Mouse (Mus musculus) lung, postnatal 0 days (tissue): Measurements from ENCODE around the gene Psenen. TPM values are rescaled to one million over a fixed set of nuclear protein-coding genes. Genes with fewer than 3 reads are reported as not detected.

Source experiments
- ATAC-seq: fragments of 200-750 bp; cut with Nextera tagmentation; 2 replicates; pipeline ENCODE4 v1.8.0; 2017; ENCODE audit warnings: moderate library complexity
- DNase-seq: peaks from one replicate; pipeline ENCODE4 v3.0.0-alpha.2; 2016; ENCODE audit warnings: low spot score
- H3K27ac ChIP-seq: fragments of 300-500 bp; sonication (generic); 2 replicates; pipeline ENCODE4 v1.5.1; 2014; ENCODE audit warnings: antibody characterized with exemption, mild to moderate bottlenecking, low read length, mixed read lengths
- H3K27me3 ChIP-seq: fragments of 300-500 bp; sonication (generic); replicated peaks from 2 replicates; pipeline ENCODE4 v1.6.1; 2014; ENCODE audit warnings: low read length, mixed read lengths; ENCODE audit not compliant: insufficient read depth
- H3K36me3 ChIP-seq: fragments of 300-500 bp; sonication (generic); 2 replicates; pipeline ENCODE4 v1.6.1; 2014; ENCODE audit warnings: low read length, mixed read lengths; ENCODE audit not compliant: insufficient read depth
- H3K4me1 ChIP-seq: fragments of 300-500 bp; sonication (generic); 2 replicates; pipeline ENCODE4 v1.6.1; 2014; ENCODE audit warnings: antibody characterized with exemption, low read depth, low read length, mixed read lengths; ENCODE audit not compliant: insufficient read depth
- H3K4me2 ChIP-seq: fragments of 300-500 bp; sonication (generic); replicated peaks from 2 replicates; pipeline ENCODE4 v1.6.1; 2014; ENCODE audit warnings: low read depth, mild to moderate bottlenecking, low read length, moderate library complexity, mixed read lengths
- H3K4me3 ChIP-seq: fragments of 300-500 bp; sonication (generic); 2 replicates; pipeline ENCODE4 v1.5.1; 2014; ENCODE audit warnings: low read depth, low read length
- H3K9ac ChIP-seq: fragments of 300-500 bp; sonication (generic); replicated peaks from 2 replicates; pipeline ENCODE4 v1.6.1; 2014; ENCODE audit warnings: low read depth, mild to moderate bottlenecking
- H3K9me3 ChIP-seq: fragments of 300-500 bp; sonication (generic); 2 replicates; pipeline ENCODE4 v1.6.1; 2016; ENCODE audit warnings: low read length, mixed read lengths
- CTCF ChIP-seq: IDR thresholded peaks from 2 replicates; pipeline ENCODE4 v1.5.1; 2016; ENCODE audit warnings: antibody characterized with exemption, mild to moderate bottlenecking
- EP300 ChIP-seq: IDR thresholded peaks from 2 replicates; pipeline ENCODE4 v1.6.1; 2016; ENCODE audit warnings: antibody characterized with exemption, mild to moderate bottlenecking, control low read depth
- WGBS: fragments of 180-500 bp; shearing (Covaris S2); extraction: QIAGEN DNeasy Blood & Tissue Kit; methylation state at CpG from one replicate; pipeline ENCODE4 v1.1.7; 2014; 5-methylcytosine and 5-hydroxymethylcytosine counted together
- polyA plus RNA-seq: library from polyadenylated mRNA; unstranded; fragments of >200 nt; fragmentation: Nextera tagmentation; extraction: Ambion mirVana; gene quantifications from 2 replicates; pipeline ENCODE4 v1.2.1, GENCODE M21; 2015

The Psenen gene
- polyA plus RNA-seq, 1 experiment from 2014 or later = 184 TPM

DNA sequence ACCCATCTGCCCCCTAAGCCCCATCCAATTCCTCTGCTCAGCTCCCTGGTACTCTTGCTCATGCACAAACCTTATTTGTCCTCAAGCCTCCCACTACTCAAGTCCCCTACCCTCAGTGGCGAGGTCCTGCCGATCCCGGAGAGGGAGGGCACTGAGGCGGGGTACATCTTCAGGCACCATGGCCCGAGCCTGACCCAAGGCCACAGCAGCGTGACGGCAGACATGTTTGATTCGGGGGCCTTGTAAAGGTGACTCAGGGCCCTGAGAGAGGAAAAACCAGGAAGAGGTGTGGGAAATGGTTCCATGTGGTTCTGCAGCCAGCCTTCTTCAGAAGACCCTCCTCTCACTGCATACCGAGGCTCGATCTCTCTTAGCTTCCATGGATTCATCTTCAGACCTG, 20.9 kb upstream of the Psenen start:
- Histone ChIP-seq H3K4me3 (no peak overlapping the region), H3K36me3 (peaks cover 33% of the 10 kb centered on the region), H3K4me1 (peaks cover 4% of the 10 kb centered on the region), H3K27ac (no peak overlapping the region), H3K9ac (no peak overlapping the region), H3K27me3 (no peaks in the 10 kb centered on the region), H3K9me3 (no peaks in the 10 kb centered on the region), H3K4me2 (no peak overlapping the region)
- no peak for TF ChIP-seq CTCF
- TF ChIP-seq EP300 = no peak
- ATAC-seq (no peak), DNase-seq (no peak)
- 88% methylated on average over 10 of the region's 10 CpGs for WGBS

DNA sequence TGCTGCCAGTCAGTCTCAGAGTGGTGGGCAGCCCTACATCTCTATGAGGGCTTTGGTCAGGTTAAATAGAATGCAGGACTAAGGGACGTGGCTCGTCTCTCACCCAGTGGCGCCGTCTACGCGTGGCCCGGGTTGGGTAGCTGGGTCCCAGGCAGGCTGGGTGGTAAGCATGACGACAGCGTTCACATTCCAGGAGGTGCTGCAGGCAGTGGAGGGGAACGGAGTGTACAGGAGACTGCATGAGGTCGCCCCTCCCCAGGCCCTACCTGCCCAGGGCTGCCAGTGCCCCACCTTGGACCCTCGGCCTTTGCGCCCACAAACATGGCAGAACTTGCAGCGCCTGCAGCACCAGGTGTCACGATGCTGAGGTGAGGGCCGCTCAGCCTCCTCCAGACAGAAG, 18.1 kb upstream of the Psenen start:
- Histone ChIP-seq H3K9ac (no peak overlapping the region), H3K36me3 (peaks cover 59% of the 10 kb centered on the region), H3K27ac (no peak overlapping the region), H3K9me3 (no peaks in the 10 kb centered on the region), H3K27me3 (no peaks in the 10 kb centered on the region), H3K4me1 (no peaks in the 10 kb centered on the region), H3K4me3 (no peak overlapping the region), H3K4me2 (no peak overlapping the region)
- TF ChIP-seq EP300 = no peak
- TF ChIP-seq CTCF = no peak
- WGBS = 90% methylated on average over 16 of the region's 16 CpGs
- DNase-seq (no peak), ATAC-seq (no peak)

DNA sequence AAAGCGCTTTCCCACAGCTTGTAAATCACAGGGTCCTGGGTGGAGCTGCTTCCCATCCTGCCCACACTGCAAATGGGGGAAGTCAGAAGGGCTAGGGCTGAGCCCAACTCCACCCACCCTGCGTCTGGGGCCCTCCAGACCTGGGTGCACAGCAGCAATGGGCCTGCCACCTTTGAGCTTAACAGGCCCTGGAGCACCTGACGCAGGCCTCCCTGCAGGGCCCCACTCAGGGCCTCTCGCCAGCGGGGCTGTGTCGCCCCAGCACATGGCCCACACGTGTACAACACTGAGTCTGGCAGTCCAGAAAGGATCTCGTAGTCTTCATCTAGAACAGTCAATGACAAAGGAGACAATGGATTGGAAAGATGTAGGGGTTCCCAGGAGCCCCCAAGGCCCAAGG, 16.5 kb upstream of the Psenen start:
- 90% methylated on average over 8 of the region's 8 CpGs for WGBS
- peaks cover 75% of the 10 kb centered on the region for H3K36me3 ChIP-seq
- H3K27ac ChIP-seq = no peak overlapping the region
- ATAC-seq = no peak
- no peaks in the 10 kb centered on the region for H3K4me1 ChIP-seq
- H3K27me3 ChIP-seq = no peaks in the 10 kb centered on the region
- TF ChIP-seq CTCF = no peak
- no peak for TF ChIP-seq EP300
- no peak overlapping the region for H3K4me3 ChIP-seq
- H3K9ac ChIP-seq = no peak overlapping the region
- DNase-seq = no peak
- no peak overlapping the region for H3K4me2 ChIP-seq
- H3K9me3 ChIP-seq = no peaks in the 10 kb centered on the region

DNA sequence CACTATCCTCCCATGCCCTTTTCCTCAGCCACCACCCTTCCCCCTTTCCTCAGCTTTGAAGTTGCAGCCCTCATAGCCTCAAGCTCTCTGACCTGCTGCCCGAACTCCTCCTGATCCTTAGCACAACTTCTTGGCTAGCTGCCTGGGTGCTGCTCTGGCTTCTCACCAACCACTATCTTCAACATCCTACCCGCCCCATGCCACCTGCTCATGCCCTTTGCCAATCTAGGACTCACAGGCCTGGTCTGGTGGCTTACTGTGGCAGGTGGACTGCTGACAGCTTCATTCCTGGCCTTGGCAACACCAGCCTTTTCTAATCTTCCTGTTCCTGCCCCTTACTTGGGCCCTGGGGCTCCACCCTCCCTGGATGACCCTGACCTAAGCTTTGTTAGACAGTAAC, 9.5 kb upstream of the Psenen start:
- H3K27me3 ChIP-seq = no peaks in the 10 kb centered on the region
- H3K27ac ChIP-seq = no peak overlapping the region
- 43% methylated on average over 2 of the region's 2 CpGs for WGBS
- no peak overlapping the region for H3K4me2 ChIP-seq
- no peaks in the 10 kb centered on the region for H3K4me1 ChIP-seq
- H3K9ac ChIP-seq = no peak overlapping the region
- DNase-seq = no peak
- ATAC-seq = no peak
- no peak overlapping the region for H3K4me3 ChIP-seq
- H3K36me3 ChIP-seq = peaks cover 71% of the 10 kb centered on the region
- TF ChIP-seq EP300 (no peak), CTCF (no peak)
- no peaks in the 10 kb centered on the region for H3K9me3 ChIP-seq

DNA sequence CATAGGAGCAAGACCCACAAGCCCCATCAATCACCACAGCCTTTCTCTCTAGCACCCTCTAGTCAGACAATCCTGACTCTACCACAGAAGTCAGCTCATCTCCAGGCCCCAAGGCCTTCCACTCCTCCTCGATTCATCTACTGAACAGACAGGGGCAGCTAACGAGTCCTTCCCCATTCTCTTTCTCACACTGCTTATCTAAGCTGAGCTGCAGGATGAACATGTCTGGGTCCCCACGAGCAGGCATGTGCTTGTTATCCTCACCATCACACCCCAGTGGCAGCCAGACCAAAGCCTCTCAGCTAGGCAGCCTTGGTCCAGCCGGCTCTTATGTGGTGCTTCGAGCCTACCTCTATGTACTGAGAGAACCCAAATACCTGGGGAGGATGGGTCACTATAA, 9.0 kb upstream of the Psenen start:
- no peaks in the 10 kb centered on the region for H3K9me3 ChIP-seq
- H3K4me2 ChIP-seq = no peak overlapping the region
- DNase-seq (no peak), ATAC-seq (no peak)
- H3K27ac ChIP-seq = no peak overlapping the region
- H3K27me3 ChIP-seq = no peaks in the 10 kb centered on the region
- no peak for TF ChIP-seq CTCF
- WGBS = 86% methylated on average over 5 of the region's 5 CpGs
- no peaks in the 10 kb centered on the region for H3K4me1 ChIP-seq
- H3K9ac ChIP-seq = no peak overlapping the region
- H3K4me3 ChIP-seq = no peak overlapping the region
- peaks cover 66% of the 10 kb centered on the region for H3K36me3 ChIP-seq

DNA sequence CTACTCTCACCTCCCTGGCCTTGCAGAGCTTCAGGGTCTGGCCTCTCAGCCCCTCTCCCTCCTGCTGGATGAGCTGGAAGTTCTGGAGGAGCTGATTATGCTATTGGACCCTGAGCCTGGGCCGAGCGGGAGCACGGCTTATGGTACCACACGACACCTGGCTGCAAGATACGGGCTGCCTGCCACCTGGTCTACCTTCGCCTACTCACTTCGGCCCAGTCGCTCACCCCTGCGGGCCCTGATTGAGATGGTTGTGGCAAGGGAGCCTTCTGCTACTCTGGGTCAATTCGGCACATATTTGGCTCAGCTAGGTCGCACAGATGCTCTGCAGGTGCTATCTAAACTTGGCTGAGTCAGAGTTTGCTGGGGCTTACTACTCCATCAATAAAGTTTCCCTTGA, 4.1 kb upstream of the Psenen start:
- Histone ChIP-seq H3K4me1 (peaks cover 3% of the 10 kb centered on the region; the same call in 1 of the 2 replicates), H3K36me3 (peaks cover 36% of the 10 kb centered on the region), H3K4me2 (no peak overlapping the region), H3K9me3 (no peaks in the 10 kb centered on the region), H3K27ac (no peak overlapping the region), H3K27me3 (no peaks in the 10 kb centered on the region), H3K4me3 (no peak overlapping the region), H3K9ac (no peak overlapping the region)
- WGBS = 90% methylated on average over 11 of the region's 11 CpGs
- DNase-seq = no peak
- no peak for TF ChIP-seq CTCF
- TF ChIP-seq EP300 = no peak
- ATAC-seq = no peak

GRCm38 (mm10) chr7:30566033-30566432, 2.6 kb upstream of the Psenen start:
- Histone ChIP-seq H3K4me1 (peaks cover 3% of the 10 kb centered on the region; the same call in 1 of the 2 replicates), H3K27ac (no peak overlapping the region), H3K4me2 (no peak overlapping the region), H3K9ac (no peak overlapping the region), H3K4me3 (no peak overlapping the region), H3K9me3 (no peaks in the 10 kb centered on the region), H3K36me3 (peaks cover 24% of the 10 kb centered on the region), H3K27me3 (no peaks in the 10 kb centered on the region)
- TF ChIP-seq CTCF (no peak), EP300 (no peak)
- ATAC-seq (no peak), DNase-seq (no peak)
- WGBS = 70% methylated on average over 9 of the region's 9 CpGs
